Mouse (Mus musculus) granulocyte monocyte progenitor cell, adult 5-6 weeks (primary cell): Measurements from ENCODE around the gene Svep1. TPM values are rescaled to one million over a fixed set of nuclear protein-coding genes. Genes with fewer than 3 reads are reported as not detected.

Experiments
- ATAC-seq: replicated peaks from 2 replicates; pipeline ENCODE4 v1.8.0; 2016; ENCODE audit warnings: mild to moderate bottlenecking, moderate TSS enrichment, inconsistent platforms; ENCODE audit not compliant: poor library complexity, severe bottlenecking
- total RNA-seq, 2 experiments: library from RNA; stranded (forward) in 1 of 2; stranded (reverse) in 1 of 2; fragments of 200-712, 200-1000 nt in 1 of 2; fragments of >200 nt in 1 of 2; fragmentation: Nextera tagmentation in 1 of 2; gene quantifications; 2 replicates each; pipeline ENCODE4 v1.2.3; 2014 to 2017

The Svep1 gene
- not detected in 2 replicates for total RNA-seq (2014; fragmentation: Nextera tagmentation)
- total RNA-seq (2017), result not detected in 2 replicates

DNA sequence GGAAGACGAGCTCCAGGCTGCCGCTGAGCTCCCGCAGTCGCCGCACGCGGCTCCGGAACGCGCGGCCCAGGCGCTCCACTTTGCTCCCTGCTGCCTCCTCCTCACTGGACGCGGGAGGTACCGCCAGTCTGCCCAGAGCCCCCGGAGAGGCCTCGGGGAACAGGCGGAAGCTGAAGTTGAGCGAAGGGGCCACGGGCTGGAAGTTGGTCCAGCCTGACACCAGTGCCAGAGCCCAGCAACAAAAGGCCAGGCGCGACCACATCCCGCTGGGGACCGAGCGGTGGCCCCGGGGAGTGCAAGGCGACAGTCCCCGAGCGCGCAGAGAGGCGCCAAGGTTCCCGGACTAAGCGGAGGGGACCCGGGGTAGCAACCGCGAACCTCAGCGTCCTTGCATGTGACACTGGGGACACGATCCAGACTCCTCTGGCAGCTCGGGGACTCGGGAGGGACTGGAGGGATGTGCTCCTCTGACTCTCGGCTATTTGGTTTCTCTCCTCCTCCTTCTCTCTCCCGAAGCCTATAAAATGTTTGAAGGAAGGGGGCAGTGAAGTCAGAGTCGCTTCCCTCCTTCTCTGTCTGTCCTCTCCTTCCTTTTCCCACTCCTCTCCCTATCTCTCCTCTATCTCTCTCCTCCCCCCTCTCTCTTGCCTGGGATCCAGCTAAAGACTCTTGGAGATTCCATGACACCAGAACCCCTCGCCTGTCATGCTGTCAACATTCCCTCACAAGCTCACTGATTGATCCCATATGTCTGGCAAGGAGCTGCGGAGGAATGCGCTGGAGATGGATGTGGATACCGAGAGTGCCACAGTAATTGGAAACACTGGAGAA is at the start of gene Svep1:
Gene Svep1 (minus strand): TSS at position 745 of the 831 bp plus-strand sequence.
- ATAC-seq, result peak; percentile 67; the same call in 1 of the 2 replicates

- ATAC-seq, result no peak
Measured at GRCm38 (mm10) chr4:58253410-58253809, 46.8 kb upstream of the Svep1 start.

GRCm38 (mm10) chr4:58252381-58252780 is 45.7 kb upstream of the Svep1 start:
- no peak for ATAC-seq

DNA sequence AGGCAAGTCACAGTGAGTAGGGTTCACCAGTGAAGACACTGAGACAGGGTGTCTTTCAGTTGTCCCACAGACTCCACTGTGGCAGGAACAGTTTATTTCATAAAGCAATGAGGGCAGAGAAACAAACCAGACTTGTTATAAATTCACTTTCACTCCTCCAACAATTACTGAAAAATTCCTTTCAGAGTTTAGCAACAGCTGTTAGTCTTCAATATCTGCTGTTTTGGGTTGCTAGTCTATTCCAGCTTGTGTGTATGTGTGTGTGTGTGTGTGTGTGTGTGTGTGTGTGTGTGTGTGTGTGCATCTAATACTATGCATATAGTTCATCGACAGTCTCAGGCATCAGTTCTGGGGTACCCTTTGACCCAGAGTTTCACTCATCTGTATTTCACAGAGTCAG is 38.9 kb upstream of the Svep1 start:
- ATAC-seq, result no peak

DNA sequence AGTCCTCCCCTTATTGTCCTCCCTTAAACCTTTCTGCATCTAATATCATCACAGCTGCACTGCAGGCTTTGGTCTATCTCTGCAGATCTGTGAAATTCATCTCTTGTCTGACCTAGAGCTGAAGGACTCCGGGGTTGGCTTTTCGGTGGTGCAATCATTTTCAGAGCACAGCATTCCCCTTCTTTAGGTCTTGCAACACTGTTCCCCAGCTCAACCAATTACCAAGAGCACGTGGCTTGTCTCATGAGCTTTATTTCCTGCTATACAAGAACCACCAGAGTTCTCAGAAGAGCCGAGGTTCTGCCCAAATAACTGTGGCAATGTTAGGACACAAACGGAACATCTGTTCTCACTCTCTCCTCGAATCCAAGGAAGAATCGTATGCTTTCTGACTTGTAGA is 33.8 kb upstream of the Svep1 start:
- peak; percentile 93 for ATAC-seq

GRCm38 (mm10) chr4:58235828-58236227 is 29.2 kb upstream of the Svep1 start:
- no peak for ATAC-seq

GRCm38 (mm10) chr4:58223499-58223898 is 16.8 kb upstream of the Svep1 start:
- no peak for ATAC-seq

GRCm38 (mm10) chr4:58211374-58211773 is 4.7 kb upstream of the Svep1 start:
- no peak for ATAC-seq

GRCm38 (mm10) chr4:58210557-58211090 is 4.0 kb upstream of the Svep1 start:
- no peak for ATAC-seq

- peak; percentile 30; the same call in 1 of the 2 replicates for ATAC-seq
Measured at GRCm38 (mm10) chr4:58205750-58206114, 927 bp downstream of the Svep1 start.

DNA sequence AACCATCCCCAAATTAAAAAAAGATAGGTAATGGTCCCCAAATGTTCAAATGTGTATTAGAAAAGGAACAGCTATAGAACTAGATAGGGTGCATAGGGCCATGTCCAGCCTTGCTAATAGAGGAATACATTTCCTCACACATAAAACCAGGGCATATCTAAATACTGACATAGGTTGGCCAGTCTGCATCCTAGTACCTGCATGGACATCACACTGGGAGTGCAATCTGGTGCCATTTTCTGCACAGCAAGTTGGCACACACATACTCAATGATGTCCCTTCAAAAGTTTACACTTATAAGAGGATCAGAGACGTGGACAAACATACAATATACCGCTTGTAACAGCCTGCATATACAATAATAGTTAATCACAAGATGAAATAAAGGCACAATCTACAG is 5.0 kb downstream of the Svep1 start:
- no peak for ATAC-seq

DNA sequence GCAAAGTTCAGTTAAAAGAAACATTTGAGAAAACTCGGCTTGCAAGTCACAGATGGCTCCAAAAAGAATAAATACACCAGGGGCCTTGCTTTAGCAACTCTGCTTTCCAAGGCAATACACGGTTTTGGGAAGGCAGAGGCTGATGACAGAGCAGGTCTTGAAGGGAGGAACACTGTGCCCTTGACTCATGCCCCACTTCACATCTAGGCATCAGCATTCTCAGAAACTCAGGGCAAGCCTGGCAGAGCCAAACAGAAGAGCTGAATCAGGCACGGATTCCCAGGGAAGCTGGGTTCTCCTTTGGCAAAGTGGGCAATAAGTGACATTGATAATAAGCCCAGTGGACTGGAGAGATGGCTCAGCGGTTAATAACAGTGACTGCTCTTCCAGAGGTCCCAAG is 5.8 kb downstream of the Svep1 start:
- ATAC-seq, result no peak

DNA sequence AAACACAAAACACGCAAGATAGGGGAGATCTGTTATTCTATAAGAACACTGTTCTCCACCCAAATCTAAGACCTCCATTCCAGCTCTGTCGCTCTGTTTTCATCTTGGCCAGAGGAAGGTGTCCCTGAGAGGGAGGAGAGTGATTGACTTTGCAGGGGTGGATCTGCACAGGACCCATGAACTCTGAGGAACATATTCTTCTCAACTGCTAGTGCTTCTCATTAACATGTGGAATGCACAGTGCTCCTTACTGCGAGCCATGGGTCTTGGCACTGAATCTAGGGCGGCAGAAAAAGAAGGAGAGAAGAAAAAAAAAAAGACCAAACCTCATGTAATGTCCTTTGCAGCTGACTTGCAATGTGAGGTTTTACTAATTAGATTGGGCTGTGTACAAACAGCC is 9.4 kb downstream of the Svep1 start:
- no peak for ATAC-seq

DNA sequence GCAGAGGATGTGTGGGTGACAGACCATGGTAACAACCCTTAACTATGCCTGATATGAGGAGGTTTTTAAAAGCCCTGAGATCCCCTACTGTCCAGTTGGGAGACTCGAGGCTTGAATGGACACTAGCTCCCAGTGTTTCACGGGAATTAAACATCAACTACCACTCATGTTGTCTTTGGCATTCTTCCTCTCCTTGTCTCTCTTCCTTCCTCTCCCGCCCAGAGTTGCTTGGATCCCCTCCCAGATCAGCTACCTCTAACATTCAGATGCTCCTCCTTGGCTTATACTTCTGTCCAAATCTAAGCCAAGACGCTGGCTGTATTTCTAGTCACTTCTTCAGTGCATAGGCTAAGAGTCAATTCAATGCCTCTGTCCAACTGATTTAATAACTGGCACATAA is 9.9 kb downstream of the Svep1 start:
- no peak for ATAC-seq

DNA sequence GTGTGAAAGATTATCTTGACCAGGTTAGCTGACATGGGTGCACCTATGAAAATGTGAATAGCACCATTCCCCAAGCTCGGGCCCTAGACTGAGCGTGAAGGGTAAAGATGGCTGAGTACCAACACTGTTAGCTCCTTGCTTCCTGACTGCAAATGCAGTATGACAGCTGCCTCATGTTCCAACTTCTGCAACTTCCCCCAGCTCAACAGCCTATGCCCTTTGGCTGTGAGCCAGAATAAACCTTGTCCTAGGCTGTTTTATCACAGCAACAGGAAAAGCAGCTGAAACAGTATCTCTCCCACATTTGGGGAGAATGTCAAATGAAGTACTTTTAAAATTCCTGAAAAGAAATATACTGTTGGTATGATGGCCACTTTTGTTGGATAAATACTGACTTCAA is 10.7 kb downstream of the Svep1 start:
- no peak for ATAC-seq

DNA sequence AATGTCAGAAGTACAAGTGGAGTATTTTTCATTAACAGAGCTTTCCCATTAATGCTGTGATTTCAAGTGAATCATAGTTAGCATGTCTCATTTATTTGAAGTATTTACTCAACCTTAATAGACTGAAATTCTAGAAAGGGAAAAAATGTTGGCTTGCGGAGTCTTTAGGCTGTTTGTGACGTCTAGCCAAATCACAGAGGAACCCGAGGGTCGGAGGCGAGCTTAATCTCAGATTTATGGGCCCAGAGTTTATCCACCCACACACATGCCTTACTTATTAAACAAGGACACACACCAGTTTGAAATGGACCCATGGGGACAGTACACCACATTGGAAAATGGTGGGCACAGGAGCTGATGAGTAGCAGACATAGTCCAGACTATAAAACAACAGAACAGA is 17.4 kb downstream of the Svep1 start:
- ATAC-seq, result no peak

- no peak for ATAC-seq
Measured at GRCm38 (mm10) chr4:58185401-58185800, 21.3 kb downstream of the Svep1 start.

DNA sequence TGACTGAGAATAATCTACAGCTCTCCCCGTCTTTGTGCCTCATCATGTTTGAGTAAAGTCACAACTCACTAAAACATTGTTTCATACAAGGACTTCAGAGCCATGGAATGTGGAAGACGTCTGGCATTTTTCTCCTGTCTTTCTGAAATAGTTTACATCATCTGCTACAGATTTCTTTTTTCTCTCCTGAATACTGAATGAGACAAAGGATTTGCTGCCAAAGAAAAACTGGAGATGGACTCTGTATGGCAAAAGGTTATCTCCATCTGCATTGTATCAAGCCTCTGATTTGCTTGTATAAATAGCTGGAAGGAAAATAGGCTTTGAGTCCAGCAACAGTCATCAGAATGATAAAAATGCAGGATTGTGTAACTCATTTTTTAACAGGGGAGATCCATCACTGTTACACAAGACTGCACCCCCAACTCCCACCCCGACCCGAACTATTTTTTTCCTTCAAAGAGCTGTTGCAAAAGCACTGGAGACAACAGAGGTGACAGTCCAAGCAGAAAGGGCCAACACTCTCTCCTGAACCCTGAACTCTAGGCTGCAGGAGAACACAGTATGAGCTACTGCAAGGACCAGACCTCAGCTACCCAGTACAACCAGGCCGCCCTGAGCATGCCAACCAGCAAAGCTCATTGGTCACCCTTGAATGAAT is 21.8 kb downstream of the Svep1 start:
- ATAC-seq, result no peak

GRCm38 (mm10) chr4:58183897-58184296 is 22.8 kb downstream of the Svep1 start:
- ATAC-seq, result no peak

DNA sequence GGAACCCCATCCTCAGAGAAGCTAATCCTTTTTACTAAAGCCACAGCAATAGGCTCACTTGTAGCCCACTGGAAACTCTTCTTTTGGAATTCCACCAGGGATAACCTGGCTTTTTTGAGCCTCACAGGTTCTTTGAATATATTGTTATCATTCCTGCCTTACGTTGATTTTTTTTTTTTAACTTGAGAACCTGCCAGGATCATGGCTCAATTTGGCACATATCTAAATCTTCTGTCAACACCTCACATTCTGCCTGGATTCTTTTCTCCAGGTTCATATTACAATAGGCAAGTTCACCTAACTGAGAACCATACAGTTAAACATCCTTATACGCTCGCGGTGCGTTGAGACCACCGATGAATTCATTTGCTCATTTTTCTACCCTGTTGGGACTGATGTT is 28.2 kb downstream of the Svep1 start:
- no peak for ATAC-seq

GRCm38 (mm10) chr4:58177256-58177655 is 29.4 kb downstream of the Svep1 start:
- ATAC-seq, result no peak
